Mouse (Mus musculus): Measurements from ENCODE around the gene Myo3a. TPM values are rescaled to one million over a fixed set of nuclear protein-coding genes. Genes with fewer than 3 reads are reported as not detected.

Gene Myo3a
- polyA plus RNA-seq, 2 experiments, result 0.01 TPM; not detected in 1

DNA sequence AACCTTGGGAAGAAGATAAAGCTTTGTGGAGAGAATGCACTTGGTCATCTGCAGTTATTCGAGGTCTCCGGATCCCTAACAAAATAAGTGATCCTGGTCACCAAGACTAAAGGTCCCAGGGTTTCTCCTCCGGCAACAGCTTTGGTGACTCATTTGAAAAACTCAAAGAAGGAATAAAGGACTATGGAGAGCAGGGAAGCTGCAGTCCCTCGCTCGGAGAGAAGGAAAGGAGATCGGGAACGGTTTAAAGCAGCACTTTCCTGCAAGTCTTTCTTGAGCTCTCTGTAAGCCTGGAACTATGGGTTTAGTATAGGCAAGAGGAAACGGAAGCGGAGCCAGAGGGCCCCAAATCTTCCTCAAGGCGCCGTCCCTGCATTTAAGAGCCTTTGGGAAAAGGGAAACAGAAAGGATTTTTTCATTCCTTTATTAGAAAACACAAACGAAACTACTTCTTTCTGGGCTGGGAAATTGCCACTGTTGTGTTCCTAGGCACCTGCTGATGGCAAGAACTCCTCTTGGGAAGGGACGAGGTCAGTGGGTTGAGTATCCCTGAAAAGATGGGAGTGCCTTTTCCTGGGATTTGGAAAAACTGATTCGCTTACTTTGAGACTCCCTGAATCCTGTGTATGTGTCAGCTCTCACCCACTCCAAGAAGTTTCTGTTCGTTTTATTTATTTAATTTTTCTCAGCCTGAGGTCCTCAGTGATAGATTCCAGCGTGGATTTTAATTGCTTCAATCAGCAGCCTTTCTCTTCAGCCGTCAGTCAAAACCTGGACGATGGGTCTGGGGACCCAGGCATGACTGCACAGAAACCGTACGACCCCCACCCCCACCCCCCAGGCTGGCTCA, 393.9 kb downstream of the Myo3a start:
- H3K27ac ChIP-seq (replicated peaks; ENCODE audit: low read depth, low read length), result no peak overlapping the region
- TF ChIP-seq POLR2A (IDR thresholded peaks at IDR 0.05; ENCODE audit: borderline replicate concordance, extremely low read depth, insufficient read depth, insufficient read length), result no peak
- H3K36me3 ChIP-seq (ENCODE audit: control insufficient read depth, insufficient read depth, low read length), result no peaks in the 10 kb centered on the region
- H3K27me3 ChIP-seq (ENCODE audit: control insufficient read depth, insufficient read depth, low read length), result peaks cover 86% of the 10 kb centered on the region
- H3K4me1 ChIP-seq (ENCODE audit: control insufficient read depth, insufficient read depth, low read length), result peaks cover 14% of the 10 kb centered on the region
- no peak for ATAC-seq (ENCODE audit: low FRiP score, low read depth)
- 0 out of 2 replicates have a peak overlapping the region, but pooled peaks have one; percentile 35 for H3K4me3 ChIP-seq (replicated peaks; ENCODE audit: low read length)
- no peak overlapping the region for H3K9ac ChIP-seq (ENCODE audit: low read depth, low read length, severe bottlenecking)
- no peak overlapping the region for H3K4me2 ChIP-seq (replicated peaks; ENCODE audit: low read depth, low read length, severe bottlenecking)
- H3K9me3 ChIP-seq (ENCODE audit: control insufficient read depth, low read length), result no peaks in the 10 kb centered on the region
- 3% methylated on average over 20 of the region's 20 CpGs for WGBS
- no peak for DNase-seq (ENCODE audit: low spot score)

GRCm38 (mm10) chr2:22621828-22622731, 394.8 kb downstream of the Myo3a start, which contains the start of gene Gad2:
Gene Gad2 (plus strand): TSS chr2:22622205.
- peaks cover 14% of the 10 kb centered on the region for H3K4me1 ChIP-seq (ENCODE audit: control insufficient read depth, insufficient read depth, low read length)
- peak within 1 kb of the TSS; percentile 54 for H3K4me2 ChIP-seq (replicated peaks; ENCODE audit: low read depth, low read length, severe bottlenecking)
- WGBS, result 3% methylated on average over 49 of the region's 55 CpGs
- H3K27ac ChIP-seq (replicated peaks; ENCODE audit: low read depth, low read length), result no peak within 1 kb of the TSS
- no peaks in the 10 kb centered on the region for H3K9me3 ChIP-seq (ENCODE audit: control insufficient read depth, low read length)
- H3K27me3 ChIP-seq (ENCODE audit: control insufficient read depth, insufficient read depth, low read length), result peaks cover 94% of the 10 kb centered on the region
- peak within 1 kb of the TSS; percentile 35 for H3K4me3 ChIP-seq (replicated peaks; ENCODE audit: low read length)
- TF ChIP-seq POLR2A (IDR thresholded peaks at IDR 0.05; ENCODE audit: borderline replicate concordance, extremely low read depth, insufficient read depth, insufficient read length), result no peak
- no peak within 1 kb of the TSS; the same call in 1 of the 2 replicates for H3K9ac ChIP-seq (ENCODE audit: low read depth, low read length, severe bottlenecking)
- H3K36me3 ChIP-seq (ENCODE audit: control insufficient read depth, insufficient read depth, low read length), result no peaks in the 10 kb centered on the region
- DNase-seq (ENCODE audit: low spot score), result peak; percentile 28
- ATAC-seq (ENCODE audit: low FRiP score, low read depth), result peak; percentile 72

DNA sequence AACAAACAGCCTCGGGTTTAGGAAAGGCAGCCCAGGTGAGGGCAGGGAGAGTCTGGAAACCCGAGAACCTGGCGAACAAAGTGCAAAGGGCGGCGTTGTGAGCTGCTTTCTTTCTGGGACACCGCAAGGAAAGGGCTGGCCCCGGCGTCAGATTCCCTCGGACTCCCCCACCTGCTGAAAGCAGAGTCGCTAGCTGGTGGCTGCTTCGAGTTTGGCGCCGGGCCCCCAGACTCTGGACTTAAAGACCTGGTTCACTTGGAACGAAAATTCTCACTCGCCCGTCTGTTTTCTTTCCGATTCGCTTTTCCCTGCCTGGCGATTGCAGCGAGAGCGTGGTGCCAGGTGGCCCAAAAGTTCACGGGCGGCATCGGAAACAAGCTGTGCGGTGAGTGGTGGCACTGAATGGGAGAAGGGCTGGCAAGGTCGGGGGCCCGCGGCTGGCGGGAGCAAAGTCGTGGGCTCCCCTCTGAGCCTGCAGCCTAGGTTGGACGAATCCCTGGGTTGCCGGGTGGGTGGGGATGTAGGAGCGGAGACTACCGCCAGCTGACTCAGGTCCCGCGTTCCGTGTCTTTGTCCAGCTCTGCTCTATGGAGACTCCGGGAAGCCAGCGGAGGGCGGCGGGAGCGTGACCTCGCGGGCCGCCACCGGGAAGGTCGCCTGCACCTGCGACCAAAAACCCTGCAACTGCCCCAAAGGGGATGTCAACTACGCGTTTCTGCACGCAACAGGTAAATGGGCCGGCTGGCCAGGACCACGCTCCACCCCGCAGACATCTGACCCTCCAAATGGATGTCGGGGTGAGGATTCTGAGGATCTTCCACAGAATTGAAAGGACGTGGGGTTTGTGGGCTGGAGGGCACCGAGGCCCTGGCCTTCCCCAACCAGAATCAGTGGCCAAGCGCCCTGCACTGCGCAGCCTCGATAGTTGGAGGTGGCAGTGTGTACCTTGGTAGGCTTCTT, 396.1 kb downstream of the Myo3a start:
- Histone ChIP-seq H3K9ac (ENCODE audit: low read depth, low read length, severe bottlenecking) (no peak overlapping the region), H3K36me3 (ENCODE audit: control insufficient read depth, insufficient read depth, low read length) (no peaks in the 10 kb centered on the region), H3K9me3 (ENCODE audit: control insufficient read depth, low read length) (no peaks in the 10 kb centered on the region), H3K27me3 (ENCODE audit: control insufficient read depth, insufficient read depth, low read length) (peaks cover 94% of the 10 kb centered on the region), H3K4me2 (replicated peaks; ENCODE audit: low read depth, low read length, severe bottlenecking) (peak overlapping the region; percentile 54; the same call in 1 of the 2 replicates), H3K27ac (replicated peaks; ENCODE audit: low read depth, low read length) (no peak overlapping the region), H3K4me1 (ENCODE audit: control insufficient read depth, insufficient read depth, low read length) (peaks cover 14% of the 10 kb centered on the region), H3K4me3 (replicated peaks; ENCODE audit: low read length) (peak overlapping the region; percentile 35)
- DNase-seq (ENCODE audit: low spot score) (no peak), ATAC-seq (ENCODE audit: low FRiP score, low read depth) (no peak)
- no peak for TF ChIP-seq POLR2A (IDR thresholded peaks at IDR 0.05; ENCODE audit: borderline replicate concordance, extremely low read depth, insufficient read depth, insufficient read length)
- WGBS, result 1% methylated on average over 56 of the region's 60 CpGs

- Histone ChIP-seq H3K36me3 (ENCODE audit: control insufficient read depth, insufficient read depth, low read length) (no peaks in the 10 kb centered on the region), H3K4me1 (ENCODE audit: control insufficient read depth, insufficient read depth, low read length) (peaks cover 14% of the 10 kb centered on the region), H3K4me3 (replicated peaks; ENCODE audit: low read length) (no peak overlapping the region), H3K9ac (ENCODE audit: low read depth, low read length, severe bottlenecking) (no peak overlapping the region), H3K27me3 (ENCODE audit: control insufficient read depth, insufficient read depth, low read length) (peaks cover 86% of the 10 kb centered on the region), H3K9me3 (ENCODE audit: control insufficient read depth, low read length) (no peaks in the 10 kb centered on the region), H3K4me2 (replicated peaks; ENCODE audit: low read depth, low read length, severe bottlenecking) (no peak overlapping the region), H3K27ac (replicated peaks; ENCODE audit: low read depth, low read length) (no peak overlapping the region)
- ATAC-seq (ENCODE audit: low FRiP score, low read depth), result no peak
- DNase-seq (ENCODE audit: low spot score), result no peak
- no peak for TF ChIP-seq POLR2A (IDR thresholded peaks at IDR 0.05; ENCODE audit: borderline replicate concordance, extremely low read depth, insufficient read depth, insufficient read length)
- WGBS, result 4% methylated on average over 27 of the region's 27 CpGs
These were observed 397.1 kb downstream of the Myo3a start for GRCm38 (mm10) chr2:22624188-22624975.
